Mouse (Mus musculus): Measurements from ENCODE around the gene Nup88. TPM values are rescaled to one million over a fixed set of nuclear protein-coding genes. Genes with fewer than 3 reads are reported as not detected.
A peak's percentile ranks its signal among the peaks of the same experiment; 100 is the strongest.

Gene Nup88
- polyA plus RNA-seq, 1 experiment, result 26.8 TPM

- WGBS, result under 1% methylated on average over 49 of the region's 49 CpGs
- Histone ChIP-seq H3K4me3 (replicated peaks; ENCODE audit: extremely low read depth, low read depth, low read length) (peak overlapping the region; percentile 75), H3K4me1 (ENCODE audit: control insufficient read depth, insufficient read depth, low read length) (peaks cover 6% of the 10 kb centered on the region)
- no peak for TF ChIP-seq CTCF (IDR thresholded peaks at IDR 0.05; ENCODE audit: insufficient read depth, low read length)
- no peak for DNase-seq
Measured at GRCm38 (mm10) chr11:71003611-71004315, 34.0 kb upstream of the Nup88 start.

- no peak for DNase-seq
- Histone ChIP-seq H3K4me1 (ENCODE audit: control insufficient read depth, insufficient read depth, low read length) (peaks cover 6% of the 10 kb centered on the region; the same call in 1 of the 2 replicates), H3K4me3 (replicated peaks; ENCODE audit: extremely low read depth, low read depth, low read length) (no peak overlapping the region)
- 83% methylated on average over 4 of the region's 4 CpGs for WGBS
- TF ChIP-seq CTCF (IDR thresholded peaks at IDR 0.05; ENCODE audit: insufficient read depth, low read length) (no peak), POLR2A (IDR thresholded peaks at IDR 0.05; ENCODE audit: borderline replicate concordance, extremely low read depth, low read depth, low read length) (no peak)
Measured at GRCm38 (mm10) chr11:71001167-71001566, 31.4 kb upstream of the Nup88 start.

GRCm38 (mm10) chr11:70982557-70983228, 12.9 kb upstream of the Nup88 start, which contains the start of gene C1qbp:
Gene C1qbp, minus strand, starts transcription at chr11:70983026.
- under 1% methylated on average over 62 of the region's 64 CpGs for WGBS
- TF ChIP-seq POLR2A (IDR thresholded peaks at IDR 0.05; ENCODE audit: borderline replicate concordance, extremely low read depth, low read depth, low read length) (no peak), CTCF (IDR thresholded peaks at IDR 0.05; ENCODE audit: insufficient read depth, low read length) (peak; percentile 78)
- Histone ChIP-seq H3K4me3 (replicated peaks; ENCODE audit: extremely low read depth, low read depth, low read length) (peak within 1 kb of the TSS; percentile 69), H3K4me1 (ENCODE audit: control insufficient read depth, insufficient read depth, low read length) (peaks cover 4% of the 10 kb centered on the region)
- DNase-seq, result peak; percentile 95

- Histone ChIP-seq H3K4me3 (replicated peaks; ENCODE audit: extremely low read depth, low read depth, low read length) (peak overlapping the region; percentile 12), H3K4me1 (ENCODE audit: control insufficient read depth, insufficient read depth, low read length) (peaks cover 4% of the 10 kb centered on the region)
- TF ChIP-seq CTCF (IDR thresholded peaks at IDR 0.05; ENCODE audit: insufficient read depth, low read length), result no peak
- TF ChIP-seq POLR2A (IDR thresholded peaks at IDR 0.05; ENCODE audit: borderline replicate concordance, extremely low read depth, low read depth, low read length), result no peak
- WGBS, result 5% methylated on average over 12 of the region's 12 CpGs
- DNase-seq, result no peak
Measured at GRCm38 (mm10) chr11:70982030-70982429, 12.3 kb upstream of the Nup88 start.

GRCm38 (mm10) chr11:70980751-70981510, 11.2 kb upstream of the Nup88 start:
- 86% methylated on average over 14 of the region's 14 CpGs for WGBS
- TF ChIP-seq POLR2A (IDR thresholded peaks at IDR 0.05; ENCODE audit: borderline replicate concordance, extremely low read depth, low read depth, low read length) (no peak), CTCF (IDR thresholded peaks at IDR 0.05; ENCODE audit: insufficient read depth, low read length) (no peak)
- DNase-seq, result no peak
- Histone ChIP-seq H3K4me3 (replicated peaks; ENCODE audit: extremely low read depth, low read depth, low read length) (no peak overlapping the region), H3K4me1 (ENCODE audit: control insufficient read depth, insufficient read depth, low read length) (peaks cover 4% of the 10 kb centered on the region)

GRCm38 (mm10) chr11:70980232-70980631, 10.5 kb upstream of the Nup88 start:
- TF ChIP-seq POLR2A (IDR thresholded peaks at IDR 0.05; ENCODE audit: borderline replicate concordance, extremely low read depth, low read depth, low read length) (no peak), CTCF (IDR thresholded peaks at IDR 0.05; ENCODE audit: insufficient read depth, low read length) (no peak)
- no peak for DNase-seq
- Histone ChIP-seq H3K4me1 (ENCODE audit: control insufficient read depth, insufficient read depth, low read length) (peaks cover 4% of the 10 kb centered on the region), H3K4me3 (replicated peaks; ENCODE audit: extremely low read depth, low read depth, low read length) (no peak overlapping the region)
- WGBS, result 80% methylated on average over 6 of the region's 6 CpGs

- 86% methylated on average over 6 of the region's 6 CpGs for WGBS
- Histone ChIP-seq H3K4me1 (ENCODE audit: control insufficient read depth, insufficient read depth, low read length) (peaks cover 4% of the 10 kb centered on the region), H3K4me3 (replicated peaks; ENCODE audit: extremely low read depth, low read depth, low read length) (no peak overlapping the region)
- no peak for DNase-seq
- TF ChIP-seq POLR2A (IDR thresholded peaks at IDR 0.05; ENCODE audit: borderline replicate concordance, extremely low read depth, low read depth, low read length) (no peak), CTCF (IDR thresholded peaks at IDR 0.05; ENCODE audit: insufficient read depth, low read length) (no peak)
Measured at GRCm38 (mm10) chr11:70977293-70977692, 7.5 kb upstream of the Nup88 start.

GRCm38 (mm10) chr11:70975193-70975592, 5.4 kb upstream of the Nup88 start:
- Histone ChIP-seq H3K4me3 (replicated peaks; ENCODE audit: extremely low read depth, low read depth, low read length) (no peak overlapping the region), H3K4me1 (ENCODE audit: control insufficient read depth, insufficient read depth, low read length) (0 out of 2 replicates have a peak, but pooled peaks cover 2% of the 10 kb centered on the region)
- 69% methylated on average over 2 of the region's 2 CpGs for WGBS
- TF ChIP-seq CTCF (IDR thresholded peaks at IDR 0.05; ENCODE audit: insufficient read depth, low read length) (no peak), POLR2A (IDR thresholded peaks at IDR 0.05; ENCODE audit: borderline replicate concordance, extremely low read depth, low read depth, low read length) (no peak)
- DNase-seq, result no peak

GRCm38 (mm10) chr11:70973947-70974346, 4.2 kb upstream of the Nup88 start:
- DNase-seq, result no peak
- no peak for TF ChIP-seq POLR2A (IDR thresholded peaks at IDR 0.05; ENCODE audit: borderline replicate concordance, extremely low read depth, low read depth, low read length)
- TF ChIP-seq CTCF (IDR thresholded peaks at IDR 0.05; ENCODE audit: insufficient read depth, low read length), result no peak
- Histone ChIP-seq H3K4me1 (ENCODE audit: control insufficient read depth, insufficient read depth, low read length) (peaks cover 4% of the 10 kb centered on the region; the same call in 1 of the 2 replicates), H3K4me3 (replicated peaks; ENCODE audit: extremely low read depth, low read depth, low read length) (no peak overlapping the region)
- 74% methylated on average over 4 of the region's 4 CpGs for WGBS

All from lung, adult 2 months (tissue).